Mouse (Mus musculus): ENCODE measurements around the gene Diablo.

DNA sequence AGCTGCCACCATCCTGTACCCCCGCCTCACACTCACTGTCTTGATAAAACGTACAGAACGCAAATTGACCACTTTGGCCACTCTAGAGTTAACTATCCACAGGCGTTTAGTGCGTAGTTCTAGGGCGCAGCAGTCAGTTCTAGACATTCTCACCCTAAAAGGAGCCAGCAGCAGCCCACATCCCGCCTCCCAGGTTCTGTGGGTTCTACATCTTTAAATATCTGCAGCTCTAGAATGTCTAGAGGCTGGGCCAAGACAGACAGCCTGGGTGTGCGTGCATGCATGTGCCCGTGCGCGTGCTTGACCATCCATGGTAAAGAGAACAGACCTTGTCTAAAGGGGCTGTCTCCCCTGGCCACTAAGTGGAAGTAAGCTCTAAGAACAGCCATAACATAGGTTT, 37.2 kb upstream of the Diablo start:
- no peak for TF ChIP-seq CTCF (IDR thresholded peaks at IDR 0.05; ENCODE audit: insufficient read depth, low read depth, low read length)
- TF ChIP-seq POLR2A (IDR thresholded peaks at IDR 0.05; ENCODE audit: insufficient read depth, low read depth, low read length): no peak
